Mouse (Mus musculus): ENCODE measurements around the gene Sun3.

GRCm38 (mm10) chr11:9031530-9031929, 17.3 kb downstream of the Sun3 start:
- no peak for TF ChIP-seq CTCF (IDR thresholded peaks at IDR 0.05; ENCODE audit: extremely low read depth, insufficient read depth, low read length)
- TF ChIP-seq POLR2A (IDR thresholded peaks at IDR 0.05; ENCODE audit: extremely low read depth, insufficient read depth, low read length): no peak
